Mouse (Mus musculus) C3H10T1/2 (cell line): Measurements from ENCODE around the gene AA792892. TPM values are rescaled to one million over a fixed set of nuclear protein-coding genes. Genes with fewer than 3 reads are reported as not detected.

ENCODE experiments used
- polyA plus RNA-seq, 2 experiments: library from polyadenylated mRNA; unstranded; fragments of >200 nt; fragmentation: generic; extraction: Trizol; gene quantifications; one replicate each; pipeline ENCODE4 v1.2.1; 2012; ENCODE audit warnings: missing spikeins in 2 of 2

Gene AA792892
- polyA plus RNA-seq, result not detected

DNA sequence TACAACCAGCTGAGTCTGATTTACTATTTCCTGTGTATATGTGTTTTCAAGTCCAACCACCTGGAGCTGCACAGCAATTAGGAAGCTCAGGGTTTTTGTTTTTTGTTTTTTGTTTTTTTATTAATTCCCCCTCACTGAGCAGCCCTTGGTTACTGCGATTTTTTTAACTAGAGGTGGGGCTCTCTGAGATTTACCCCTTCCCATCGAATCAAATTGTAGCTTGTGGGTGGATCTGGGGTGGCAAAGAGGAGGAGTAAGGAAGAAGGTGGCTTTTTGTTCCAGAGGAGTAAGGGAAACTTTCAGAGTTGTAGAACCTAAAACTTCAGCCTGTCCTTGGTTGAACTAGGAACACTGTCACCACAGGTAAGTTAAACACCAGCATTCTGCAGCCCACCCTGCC, at the start of gene AA792892:
TSS of gene AA792892 (plus strand) at position 301 of the 400 bp plus-strand sequence.

DNA sequence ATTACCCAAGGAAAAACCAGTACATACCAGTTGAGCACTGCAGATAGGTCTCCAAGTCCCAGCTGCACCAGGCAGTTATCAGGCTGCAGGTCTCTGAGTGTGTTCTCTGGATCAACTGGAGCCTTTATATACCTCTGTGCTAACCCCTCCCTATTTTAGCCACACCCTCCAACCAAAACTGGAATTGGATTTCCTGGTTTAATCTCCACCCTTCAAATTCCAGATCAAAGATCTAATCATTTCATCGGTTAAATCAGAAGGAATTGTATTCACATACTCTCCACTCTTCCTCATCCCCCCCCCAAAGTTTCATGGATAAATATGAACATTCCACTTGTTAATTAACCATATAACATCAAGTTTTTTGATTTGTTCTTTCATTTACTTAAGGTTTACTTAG, 32.9 kb upstream of the AA792892 start, which contains the start of gene A430089I19Rik:
TSS of gene A430089I19Rik (minus strand) at position 101 of the 400 bp plus-strand sequence.

DNA sequence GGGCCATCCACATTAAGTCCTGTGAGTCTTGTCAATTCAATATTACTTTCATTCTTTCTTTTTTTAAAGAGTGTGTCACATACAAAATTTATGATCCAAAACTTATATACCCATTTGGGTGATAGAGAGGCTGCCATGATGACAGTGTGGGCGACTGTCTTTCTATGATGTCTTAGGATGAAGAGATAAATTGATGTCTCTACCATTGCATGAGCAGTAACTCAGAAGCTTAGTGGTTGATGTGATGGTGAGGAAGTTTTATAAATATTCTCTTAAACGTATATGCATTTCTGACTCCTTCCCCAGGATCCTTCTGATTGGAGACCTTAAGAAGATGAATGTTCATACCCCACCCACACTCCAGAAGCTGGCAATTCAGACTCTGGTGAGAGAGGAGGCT, 25.4 kb upstream of the AA792892 start, which contains the start of gene Gm6502:
TSS of gene Gm6502 (plus strand) at position 301 of the 400 bp plus-strand sequence.

Other genes with a start within 250 kb of the AA792892 start
- gene Gm3106, start 121.7 kb upstream of the AA792892 start, polyA plus RNA-seq, result not detected
- not detected for gene A430089I19Rik, start 33.0 kb upstream of the AA792892 start, polyA plus RNA-seq
- not detected for gene Gm6502, start 25.3 kb upstream of the AA792892 start, polyA plus RNA-seq
- gene Gm7682, start 106.0 kb downstream of the AA792892 start, polyA plus RNA-seq, result not detected
- not detected for gene Gm3139, start 186.5 kb downstream of the AA792892 start, polyA plus RNA-seq